Mouse (Mus musculus): ENCODE results near the gene Pla2g2f.

Gene Pla2g2f

GRCm38 (mm10) chr4:138712621-138713020 is 44.8 kb downstream of the Pla2g2f start:
- DNase-seq: no peak

- DNase-seq: no peak
These were observed 45.3 kb downstream of the Pla2g2f start for GRCm38 (mm10) chr4:138712096-138712495.

GRCm38 (mm10) chr4:138711051-138711820 is 46.2 kb downstream of the Pla2g2f start:
- no peak for DNase-seq

GRCm38 (mm10) chr4:138710633-138711032 is 46.8 kb downstream of the Pla2g2f start:
- no peak for DNase-seq

- no peak for DNase-seq
These were observed 47.5 kb downstream of the Pla2g2f start for GRCm38 (mm10) chr4:138709944-138710343.

GRCm38 (mm10) chr4:138709246-138709645 is 48.2 kb downstream of the Pla2g2f start:
- DNase-seq: no peak

- peak in 1 of 2 experiments; percentile 19 for DNase-seq
These were observed 48.8 kb downstream of the Pla2g2f start for GRCm38 (mm10) chr4:138708636-138709035.

GRCm38 (mm10) chr4:138706620-138707019 is 50.8 kb downstream of the Pla2g2f start:
- DNase-seq: no peak

- DNase-seq: no peak
These were observed 53.3 kb downstream of the Pla2g2f start for GRCm38 (mm10) chr4:138704169-138704568.

GRCm38 (mm10) chr4:138703591-138703990 is 53.8 kb downstream of the Pla2g2f start:
- DNase-seq: no peak

GRCm38 (mm10) chr4:138702528-138702927 is 54.9 kb downstream of the Pla2g2f start:
- DNase-seq: no peak

GRCm38 (mm10) chr4:138702031-138702430 is 55.4 kb downstream of the Pla2g2f start:
- DNase-seq: no peak

GRCm38 (mm10) chr4:138701111-138701510 is 56.3 kb downstream of the Pla2g2f start:
- no peak for DNase-seq

All from spleen, adult 18-20 months (tissue).